Mouse (Mus musculus) midbrain, embryonic 14.5 days (tissue): Measurements from ENCODE around the gene Olfr1350. TPM values are rescaled to one million over a fixed set of nuclear protein-coding genes. Genes with fewer than 3 reads are reported as not detected.

Experiments
- polyA plus RNA-seq: library from polyadenylated mRNA; unstranded; fragments of >200 nt; fragmentation: Nextera tagmentation; extraction: Ambion mirVana; gene quantifications from 2 replicates; pipeline ENCODE4 v1.2.1, GENCODE M21; 2014

Gene Olfr1350
- polyA plus RNA-seq, 1 experiment from 2014 or later = not detected

Other genes with a start within 250 kb of the Olfr1350 start
- 12.7 and 13.4 TPM in 2 replicates for gene Zfp583, start 233.6 kb upstream of the Olfr1350 start, polyA plus RNA-seq
- 5.5 and 5.7 TPM in 2 replicates for gene Gm3854, start 221.1 kb upstream of the Olfr1350 start, polyA plus RNA-seq
- 6.1 and 6.4 TPM in 2 replicates for gene Zfp78, start 201.6 kb upstream of the Olfr1350 start, polyA plus RNA-seq
- 14.6 and 17.7 TPM in 2 replicates for gene Zfp28, start 181.5 kb upstream of the Olfr1350 start, polyA plus RNA-seq
- 3.4 and 6.9 TPM in 2 replicates for gene Smim17, start 166.1 kb upstream of the Olfr1350 start, polyA plus RNA-seq
- gene Gm20715, start 154.6 kb upstream of the Olfr1350 start, polyA plus RNA-seq = not detected in 2 replicates
- 0.20 and 0.23 TPM in 2 replicates for gene Olfr1344, start 126.2 kb upstream of the Olfr1350 start, polyA plus RNA-seq
- 0.04 TPM in 1 of 2 replicates, not detected in the other for gene Olfr1336, start 108.7 kb upstream of the Olfr1350 start, polyA plus RNA-seq
- not detected in 2 replicates for gene Olfr1346, start 97.7 kb upstream of the Olfr1350 start, polyA plus RNA-seq
- gene Olfr5, start 77.9 kb upstream of the Olfr1350 start, polyA plus RNA-seq = not detected in 2 replicates
- not detected in 2 replicates for gene Olfr1347, start 65.1 kb upstream of the Olfr1350 start, polyA plus RNA-seq
- not detected in 2 replicates for gene Olfr1348, start 56.1 kb upstream of the Olfr1350 start, polyA plus RNA-seq
- not detected in 2 replicates for gene Olfr1349, start 41.9 kb upstream of the Olfr1350 start, polyA plus RNA-seq
- gene Zim1, start 131.6 kb downstream of the Olfr1350 start, polyA plus RNA-seq = 4.3 and 10.4 TPM in 2 replicates
- gene Peg3, start 165.6 kb downstream of the Olfr1350 start, polyA plus RNA-seq = 74.3 and 99.0 TPM in 2 replicates
- 31.6 and 35.0 TPM in 2 replicates for gene Usp29, start 165.7 kb downstream of the Olfr1350 start, polyA plus RNA-seq